Mouse (Mus musculus): ENCODE results near the gene Olfr170. TPM values are rescaled to one million over a fixed set of nuclear protein-coding genes. Genes with fewer than 3 reads are reported as not detected.
"Not testable (repeated sequence)": the region's sequence is repeated elsewhere in the genome, so short reads cannot be mapped to it uniquely, and the experiment has no call there.

Gene Olfr170
- total RNA-seq (2021) (not detected), polyA plus RNA-seq (2012; rRNA removed) (not detected in 2 replicates)
- long read RNA-seq, result 0 reads

GRCm38 (mm10) chr16:19611782-19612181 lies at the start of gene Olfr170:
TSS of gene Olfr170 (minus strand) at chr16:19611882.
- DNase-seq, result not testable (repeated sequence)

DNA sequence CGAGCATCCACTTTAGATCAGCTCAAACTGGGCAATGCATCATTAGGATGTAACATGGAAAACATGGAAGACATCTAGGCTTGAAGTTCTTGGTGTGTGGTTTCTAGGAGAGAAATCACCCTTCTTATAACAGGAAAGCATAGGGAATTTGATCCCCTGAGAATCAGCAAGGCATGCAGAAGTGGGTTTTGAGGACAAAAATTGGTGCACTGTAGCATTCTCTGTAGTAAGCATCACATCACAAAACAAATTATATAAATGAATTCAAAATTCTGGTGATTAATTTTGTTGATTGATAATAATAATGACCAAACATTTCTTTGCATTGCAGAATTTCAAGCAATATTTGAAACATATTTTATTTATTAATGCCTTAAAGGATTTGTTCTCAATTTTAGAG lies 18.1 kb upstream of the Olfr170 start, which contains the start of gene Olfr171:
Olfr171 (minus strand) TSS at position 101 of the 400 bp plus-strand sequence.
- DNase-seq, result no peak

- no peak for DNase-seq
Observed at GRCm38 (mm10) chr16:19603166-19603565, 8.5 kb downstream of the Olfr170 start.

DNA sequence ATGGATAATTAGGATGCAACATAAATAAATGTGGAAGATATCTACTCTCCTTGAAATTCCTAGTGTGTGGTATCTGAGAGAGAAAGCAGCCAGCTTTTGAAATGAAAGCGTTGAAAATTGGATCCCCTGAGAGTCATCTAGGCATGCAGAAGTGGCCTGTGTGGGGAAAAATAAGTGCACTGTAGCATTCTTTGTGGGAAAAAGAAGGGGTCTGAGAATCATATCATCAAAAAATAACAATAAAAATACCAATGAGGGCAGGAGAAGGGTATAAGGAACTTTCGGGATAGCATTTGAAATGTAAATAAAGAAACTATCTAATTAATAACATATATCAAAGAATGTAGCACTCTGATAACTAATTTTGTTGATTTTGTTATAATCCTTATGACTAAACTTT lies 40.0 kb downstream of the Olfr170 start, which contains the start of gene Olfr169:
Olfr169 (minus strand) TSS at position 101 of the 400 bp plus-strand sequence.
- DNase-seq, result not testable (repeated sequence)

Other genes starting within 250 kb of the Olfr170 start
- gene Olfr165, start 188.7 kb downstream of the Olfr170 start, total RNA-seq (2021), result not detected
- gene Olfr165, start 188.7 kb downstream of the Olfr170 start, polyA plus RNA-seq (2012; rRNA removed), result not detected in 2 replicates
- not detected for gene Olfr166, start 128.2 kb downstream of the Olfr170 start, total RNA-seq (2021)
- gene Olfr166, start 128.2 kb downstream of the Olfr170 start, polyA plus RNA-seq (2012; rRNA removed), result not detected in 2 replicates
- gene Olfr167, start 89.6 kb downstream of the Olfr170 start, total RNA-seq (2021), result not detected
- not detected in 2 replicates for gene Olfr167, start 89.6 kb downstream of the Olfr170 start, polyA plus RNA-seq (2012; rRNA removed)
- not detected for gene Olfr168, start 76.3 kb downstream of the Olfr170 start, total RNA-seq (2021)
- gene Olfr168, start 76.3 kb downstream of the Olfr170 start, polyA plus RNA-seq (2012; rRNA removed), result not detected in 2 replicates
- gene Olfr169, start 40.1 kb downstream of the Olfr170 start, total RNA-seq (2021), result not detected
- not detected in 2 replicates for gene Olfr169, start 40.1 kb downstream of the Olfr170 start, polyA plus RNA-seq (2012; rRNA removed)
- gene Olfr171, start 18.0 kb upstream of the Olfr170 start, total RNA-seq (2021), result not detected
- gene Olfr171, start 18.0 kb upstream of the Olfr170 start, polyA plus RNA-seq (2012; rRNA removed), result not detected in 2 replicates
- under 1 TPM in 1 of 2 experiments, not detected in 1; 0.10 TPM for gene Lamp3, start 94.5 kb upstream of the Olfr170 start, total RNA-seq (2021)
- gene Lamp3, start 94.5 kb upstream of the Olfr170 start, polyA plus RNA-seq (2012; rRNA removed), result not detected in 2 replicates
- gene B3gnt5, start 148.3 kb upstream of the Olfr170 start, total RNA-seq (2021), result under 1 TPM; 0.24 to 0.75 TPM
- 0.15 TPM in 1 of 2 replicates, not detected in the other for gene B3gnt5, start 148.3 kb upstream of the Olfr170 start, polyA plus RNA-seq (2012; rRNA removed)

Measured in adrenal gland, adult 2 months (tissue).